Mouse (Mus musculus) kidney, postnatal 25 days (tissue): ENCODE data around the gene Gm28053.
A peak's percentile ranks its signal among the peaks of the same experiment; 100 is the strongest.

Experiments
- DNase-seq, 2 experiments: peaks; one replicate each; pipeline ENCODE4 v3.0.0; 2021; ENCODE audit warnings: mixed read lengths in 2 of 2

Gm28053 gene

DNA sequence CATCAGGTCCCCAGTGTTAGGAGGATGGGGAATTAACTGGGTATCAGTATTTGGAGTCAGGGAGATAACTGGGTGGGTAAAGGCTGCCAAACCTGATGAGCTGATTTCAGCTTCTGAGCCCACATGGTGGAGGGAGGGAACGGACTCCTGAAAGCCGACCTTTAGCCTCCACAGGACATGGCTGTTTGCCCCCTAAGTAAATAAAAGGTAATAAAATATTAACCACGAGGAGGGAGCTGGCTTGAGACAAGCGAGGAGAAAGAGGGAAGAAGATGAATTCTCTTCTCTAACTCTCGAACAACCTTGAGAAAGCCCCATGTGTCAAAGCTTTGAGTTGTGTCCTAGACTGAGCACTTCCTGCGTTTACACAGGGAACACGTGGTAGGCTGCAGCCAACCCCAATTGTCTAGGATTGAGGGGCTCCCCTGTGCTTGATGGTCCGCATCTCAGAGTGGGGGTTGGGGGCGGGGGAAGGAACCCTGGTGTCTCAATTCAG, 23.4 kb downstream of the Gm28053 start:
- DNase-seq: peak; percentile 57 to 72

DNA sequence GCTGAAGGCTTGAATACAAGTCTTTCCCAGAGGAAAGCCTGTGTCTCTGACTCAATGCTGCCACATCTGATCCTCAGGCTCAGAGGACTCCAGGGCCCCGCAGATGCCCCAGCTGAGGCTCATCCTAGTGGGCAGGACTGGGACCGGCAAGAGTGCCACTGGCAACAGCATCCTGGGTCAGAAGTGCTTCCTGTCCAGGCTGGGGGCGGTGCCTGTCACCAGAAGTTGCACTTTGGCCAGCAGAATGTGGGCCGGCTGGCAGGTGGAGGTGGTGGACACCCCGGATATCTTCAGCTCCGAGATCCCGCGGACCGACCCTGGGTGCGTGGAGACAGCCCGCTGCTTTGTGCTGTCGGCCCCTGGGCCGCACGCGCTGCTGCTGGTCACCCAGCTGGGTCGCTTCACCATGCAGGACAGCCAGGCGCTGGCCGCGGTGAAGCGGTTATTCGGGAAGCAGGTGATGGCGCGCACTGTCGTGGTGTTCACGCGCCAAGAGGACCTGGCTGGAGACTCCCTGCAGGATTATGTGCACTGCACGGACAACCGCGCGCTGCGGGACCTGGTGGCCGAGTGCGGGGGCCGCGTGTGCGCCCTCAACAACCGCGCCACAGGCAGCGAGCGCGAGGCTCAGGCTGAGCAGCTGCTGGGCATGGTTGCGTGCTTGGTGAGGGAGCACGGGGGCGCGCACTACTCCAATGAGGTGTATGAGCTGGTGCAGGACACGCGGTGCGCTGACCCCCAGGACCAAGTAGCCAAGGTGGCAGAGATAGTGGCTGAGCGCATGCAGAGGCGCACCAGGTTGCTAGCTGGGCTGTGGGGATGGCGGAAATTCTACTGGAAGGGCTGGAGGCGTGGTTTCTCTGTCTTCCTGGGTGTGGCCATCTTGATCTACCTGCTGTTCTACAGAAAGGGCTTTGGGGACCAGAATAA, 24.3 kb downstream of the Gm28053 start:
- peak; percentile 88 to 95 for DNase-seq

DNA sequence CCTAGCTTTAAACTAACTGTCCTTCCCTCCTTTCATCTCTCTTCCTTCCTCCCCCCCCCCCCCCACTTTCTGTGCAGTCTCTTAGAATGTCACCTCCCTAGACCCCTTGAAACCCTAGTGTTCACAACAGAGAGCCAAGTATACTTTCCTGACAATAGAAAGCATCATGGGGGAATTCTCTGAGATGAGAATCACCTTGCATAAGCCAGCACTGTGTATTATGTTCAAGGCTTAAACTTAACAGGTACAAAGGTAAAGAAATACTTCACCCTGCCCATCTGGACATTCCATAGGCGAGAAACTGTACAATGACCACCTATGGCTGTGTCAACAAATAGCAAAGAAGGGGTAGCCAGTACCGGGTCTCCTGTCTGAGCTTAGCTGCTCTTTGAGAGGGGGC, 27.1 kb downstream of the Gm28053 start:
- DNase-seq: no peak

DNA sequence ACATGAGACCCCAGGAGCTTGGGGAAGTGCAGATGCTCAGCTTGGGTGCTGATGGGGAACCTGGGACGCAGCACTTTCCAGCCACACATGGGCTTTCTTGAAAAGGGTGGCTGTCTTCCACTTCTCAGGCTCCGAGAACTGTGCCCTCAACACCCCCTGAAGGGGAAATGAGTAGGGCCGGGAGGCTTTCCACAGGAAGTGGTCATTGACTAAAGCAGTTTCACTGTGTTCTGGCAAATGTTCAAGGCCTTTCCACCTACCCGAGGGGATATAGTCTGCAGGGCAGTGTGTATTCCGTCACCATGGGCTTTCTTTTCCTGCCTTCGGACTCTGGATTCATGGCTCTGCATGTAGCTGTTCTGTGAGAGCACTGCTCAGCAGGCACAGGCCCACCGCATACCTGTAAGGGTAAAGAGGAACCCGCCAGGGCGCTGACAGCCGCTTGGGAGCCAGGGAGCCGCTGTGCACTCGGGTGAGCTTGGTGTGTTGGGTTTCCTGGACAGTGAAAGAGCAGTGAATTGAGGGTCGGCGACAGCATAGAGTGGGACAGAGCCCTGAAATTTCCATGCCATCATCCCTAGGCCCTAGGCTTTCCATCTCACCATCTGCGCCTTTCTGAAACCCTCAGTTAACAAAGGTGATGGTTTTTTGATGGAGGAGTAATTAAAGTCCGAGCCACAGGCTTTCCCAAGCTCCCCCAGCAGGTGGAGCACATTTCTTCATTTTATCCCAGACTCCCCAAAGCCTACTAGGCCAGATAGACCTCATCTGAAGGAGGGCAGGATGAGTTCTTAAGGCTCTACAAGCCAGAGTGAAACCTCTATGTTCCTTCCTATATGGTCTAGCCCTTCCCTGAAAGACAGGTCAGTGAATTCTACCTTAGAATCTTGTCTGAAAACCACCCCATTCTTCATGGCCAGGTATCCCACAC, 27.8 kb downstream of the Gm28053 start, which contains the start of gene Gimap5:
Gene Gimap5, plus strand, starts transcription at position 239 of the 931 bp plus-strand sequence.
- DNase-seq: peak; percentile 71 to 82

DNA sequence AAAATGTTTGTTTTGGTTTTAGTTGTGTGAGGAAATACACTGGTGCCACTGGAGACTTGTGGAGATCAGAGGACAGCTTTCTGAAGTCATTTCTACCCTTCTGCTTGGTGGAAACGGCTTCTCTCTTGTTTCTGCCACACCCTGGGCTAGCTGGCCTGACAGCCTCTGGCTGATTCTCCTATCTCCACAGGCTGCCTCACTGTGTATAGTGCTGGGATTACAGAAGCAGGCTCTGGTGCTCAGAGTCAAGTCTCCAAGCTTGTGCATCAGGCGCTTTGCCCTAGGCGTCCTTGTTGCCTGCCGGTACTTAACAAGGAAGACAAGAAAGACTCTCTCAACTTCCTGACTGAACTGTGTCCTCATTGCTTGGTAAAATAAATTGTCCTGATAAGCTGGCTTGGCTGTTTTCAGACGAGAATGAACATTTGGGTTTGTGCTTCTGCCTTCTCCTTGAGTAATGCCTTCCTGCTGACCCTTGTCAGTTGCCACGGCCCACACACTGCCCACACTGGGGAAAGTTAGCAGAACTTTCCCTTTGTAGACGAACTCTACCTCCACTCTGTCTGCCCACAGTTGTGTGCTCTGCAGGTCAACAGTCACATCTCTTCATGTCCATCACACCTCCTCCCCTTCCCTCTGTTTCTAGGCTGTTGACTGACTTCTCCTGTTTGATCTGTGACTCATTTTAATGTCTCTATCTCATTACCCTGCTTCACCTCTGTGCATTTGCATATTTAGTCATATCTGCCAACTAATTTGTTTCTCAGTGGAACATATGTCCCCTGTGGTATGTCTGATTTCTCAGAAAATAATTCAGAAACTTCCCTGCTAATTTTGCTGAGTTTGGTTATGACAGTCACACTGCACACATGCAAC, 28.9 kb downstream of the Gm28053 start:
- peak; percentile 29 to 53 for DNase-seq

DNA sequence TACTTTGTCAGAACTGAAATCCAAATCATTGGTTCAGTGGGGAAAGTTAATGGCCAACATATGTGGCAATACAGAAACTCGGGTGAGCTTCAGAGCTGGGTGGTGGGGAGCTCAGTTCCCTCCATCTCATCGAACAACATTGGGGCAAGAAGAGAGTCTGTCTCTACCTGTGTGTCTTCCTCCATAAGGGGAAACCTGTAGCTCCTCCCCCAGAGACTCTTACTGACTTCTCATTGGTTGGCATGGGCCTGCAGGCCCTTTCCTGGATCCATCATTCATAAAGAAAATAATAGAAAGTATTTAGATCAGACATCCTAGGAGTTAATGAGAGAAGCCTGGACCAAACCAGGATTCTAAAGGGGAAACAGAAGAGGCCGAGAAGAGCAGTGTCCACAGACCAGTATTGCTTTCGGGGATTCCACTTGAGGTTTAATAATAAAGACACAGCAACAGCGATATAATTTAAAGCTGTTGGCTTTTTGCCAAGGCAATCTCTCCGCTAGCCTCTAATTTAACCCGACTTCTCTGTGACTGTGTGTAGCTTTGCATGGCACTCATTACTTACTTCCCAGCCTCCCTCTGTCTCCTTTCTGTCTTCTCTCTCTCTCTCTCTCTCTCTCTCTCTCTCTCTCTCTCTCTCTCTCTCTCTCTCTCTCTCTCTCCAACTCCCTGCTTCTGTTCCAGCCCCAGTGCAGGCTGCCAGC, 45.3 kb downstream of the Gm28053 start:
- no peak for DNase-seq

DNA sequence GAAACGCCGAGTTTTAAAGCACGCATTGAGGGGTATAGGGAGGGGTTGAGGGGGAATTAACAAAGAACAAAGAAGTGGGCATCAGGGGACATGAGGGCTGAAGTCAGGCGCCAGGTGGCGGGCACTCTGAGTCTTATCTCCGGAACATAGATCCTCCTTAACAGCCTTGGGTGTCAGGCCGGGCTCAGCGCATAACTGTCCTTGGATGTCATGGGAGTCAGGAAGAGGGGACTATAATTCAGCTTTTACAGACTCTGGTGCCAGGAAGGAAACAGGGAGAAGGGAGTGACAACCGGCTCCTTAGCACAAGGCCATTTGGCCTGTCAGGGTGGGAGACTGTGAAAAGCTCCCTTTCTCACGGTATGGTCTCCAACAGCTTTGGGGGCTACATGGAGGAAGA, 46.1 kb downstream of the Gm28053 start:
- DNase-seq: no peak

DNA sequence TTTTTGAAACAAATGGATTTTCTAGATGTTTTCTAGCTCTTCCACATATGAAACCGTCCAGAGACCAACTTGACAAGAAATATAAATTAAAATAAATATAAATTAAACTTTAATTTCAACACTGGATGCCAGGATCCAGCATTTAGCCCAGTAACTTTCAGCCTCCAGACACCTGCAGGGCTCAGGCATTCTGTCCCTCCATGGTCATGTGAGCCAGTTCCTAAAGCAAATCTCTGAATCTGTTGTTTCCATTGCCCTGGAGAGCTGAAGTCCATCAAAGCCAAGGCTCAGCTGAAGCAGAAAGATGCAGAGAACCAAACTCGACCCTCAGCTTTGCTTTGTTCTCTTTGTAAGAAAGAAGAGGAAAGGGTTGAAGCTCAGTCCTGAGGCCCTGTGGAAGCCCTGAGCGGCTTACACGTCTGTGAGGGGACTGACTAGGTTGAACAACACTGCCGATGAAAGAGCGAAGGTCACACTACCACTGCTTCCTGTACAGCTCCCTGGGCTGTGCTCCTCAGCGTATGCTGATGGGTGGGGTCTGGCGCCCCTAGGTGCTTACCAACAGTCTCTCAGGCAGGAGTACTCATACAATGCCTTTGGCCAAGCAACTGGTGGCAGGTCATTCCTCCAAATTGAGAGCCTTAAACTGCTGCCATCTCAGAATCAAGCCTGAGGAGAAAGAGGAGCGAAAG, 49.9 kb downstream of the Gm28053 start:
- DNase-seq: no peak

DNA sequence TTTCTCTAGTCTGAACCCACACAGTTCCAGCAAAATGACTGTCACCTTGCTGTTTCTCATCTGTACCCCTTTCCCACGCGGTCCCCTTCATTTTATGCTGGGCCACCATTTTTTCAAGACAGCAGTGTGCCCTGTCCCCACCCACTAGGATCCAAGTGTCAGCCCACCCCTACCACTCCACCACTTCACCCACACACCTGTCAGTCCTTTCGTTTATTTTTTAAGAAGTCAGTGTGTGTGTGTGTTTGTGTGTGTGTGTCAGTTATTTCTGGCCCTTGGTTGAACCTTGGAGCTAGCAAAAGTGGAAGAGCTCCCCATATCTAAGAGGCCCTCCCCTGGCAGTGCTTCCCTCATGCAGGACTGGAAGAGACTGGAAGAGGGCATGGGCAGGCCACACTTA, 50.5 kb downstream of the Gm28053 start:
- DNase-seq: no peak

DNA sequence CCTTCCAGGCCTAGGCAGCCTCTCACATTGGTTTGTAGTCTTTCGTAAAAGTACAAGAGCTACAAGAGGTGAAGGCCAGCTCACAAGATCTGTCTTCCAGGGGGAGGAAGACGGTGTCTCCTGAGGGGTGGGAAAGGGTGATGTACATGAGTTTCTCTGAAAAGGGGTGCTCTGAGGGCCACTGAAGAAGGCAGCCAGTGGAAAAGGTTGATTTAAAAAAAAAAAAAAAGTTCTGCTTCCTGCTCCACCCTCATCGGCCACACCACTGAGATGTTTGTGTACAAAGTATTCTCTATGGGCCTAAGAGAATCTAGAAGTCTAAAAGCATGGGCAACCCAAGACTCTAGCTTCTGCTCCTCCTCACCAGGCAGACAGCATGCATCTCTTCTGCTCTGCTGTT, 52.3 kb downstream of the Gm28053 start, which contains the start of gene Gimap3:
Gene Gimap3, minus strand, starts transcription at position 156 of the 400 bp plus-strand sequence.
- DNase-seq: no peak

DNA sequence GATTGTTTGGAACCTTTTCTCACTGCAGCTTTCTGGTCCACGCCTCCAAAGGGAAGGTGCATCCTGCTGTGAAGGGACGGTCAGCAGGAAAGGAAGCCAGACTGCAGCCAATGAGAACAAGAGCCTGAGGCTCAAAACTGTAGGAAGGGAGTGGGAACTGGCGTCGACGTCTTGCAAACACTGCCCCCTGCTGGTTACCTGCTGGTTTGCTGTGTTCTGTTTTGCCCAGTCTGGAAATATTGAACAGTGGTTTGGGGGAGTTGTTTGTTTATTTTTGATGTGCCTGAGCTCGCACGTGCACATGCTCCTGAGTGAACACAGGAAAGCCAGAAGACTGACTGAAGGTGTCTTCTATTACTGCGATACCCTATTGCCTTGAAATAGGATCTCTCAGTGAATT, 53.6 kb downstream of the Gm28053 start:
- DNase-seq: peak; percentile 90 to 94

DNA sequence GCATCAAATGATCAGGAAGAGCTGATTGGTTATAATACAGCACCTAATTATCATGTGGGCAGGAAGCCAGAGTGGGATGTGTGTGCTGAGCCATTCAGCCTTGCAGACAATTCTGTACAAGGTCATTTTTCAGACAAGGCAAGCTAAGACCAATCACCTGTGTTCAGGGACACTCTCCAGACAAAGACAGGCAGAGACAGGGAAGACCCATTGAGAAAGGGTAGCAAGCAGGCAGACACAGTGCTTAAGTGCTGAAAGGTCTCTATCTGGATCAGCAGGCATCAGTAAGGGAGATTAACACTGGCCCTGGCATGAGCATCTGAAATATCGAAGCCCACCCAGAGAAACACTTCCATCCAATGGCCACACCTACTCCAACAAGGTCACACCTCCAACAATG, 66.0 kb downstream of the Gm28053 start:
- no peak for DNase-seq

DNA sequence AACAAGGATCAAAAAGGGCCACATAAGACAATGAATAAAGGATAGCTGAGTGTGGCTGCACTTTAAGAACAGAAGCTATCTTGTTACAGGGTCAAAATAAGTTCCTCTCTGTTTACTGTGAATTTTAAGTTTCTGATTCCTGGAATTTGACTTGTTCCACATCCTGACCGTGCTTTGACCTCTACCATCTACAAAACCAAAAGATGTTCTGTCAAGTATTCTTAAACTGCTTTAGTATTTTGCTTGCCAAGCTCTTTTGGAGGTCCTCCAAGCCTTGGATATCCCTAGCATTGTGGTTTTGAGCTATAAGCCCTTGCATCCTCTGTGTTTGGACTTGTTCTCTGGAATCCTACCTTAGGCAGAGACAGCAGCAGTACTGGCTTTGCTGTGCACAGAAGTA, 66.8 kb downstream of the Gm28053 start:
- peak; percentile 60 to 71 for DNase-seq

DNA sequence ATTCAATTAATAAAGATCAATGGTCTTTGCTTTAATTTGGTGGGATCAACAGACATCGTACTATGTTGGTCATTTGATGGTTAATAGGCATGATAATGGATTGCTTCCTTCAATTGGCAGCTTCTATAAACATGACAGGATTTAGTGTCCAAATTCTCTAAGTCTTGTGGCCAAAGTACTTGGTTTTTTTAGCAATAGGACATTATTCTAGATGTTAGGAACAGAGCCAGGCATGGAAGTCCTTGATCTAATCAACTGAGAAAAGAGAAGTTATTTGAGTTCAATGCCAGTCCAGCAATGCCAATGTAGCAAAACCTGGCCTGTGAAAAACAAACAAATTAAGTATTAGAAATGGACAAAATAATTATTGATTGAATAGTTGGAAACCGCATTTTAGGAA, 67.2 kb downstream of the Gm28053 start:
- DNase-seq: no peak

DNA sequence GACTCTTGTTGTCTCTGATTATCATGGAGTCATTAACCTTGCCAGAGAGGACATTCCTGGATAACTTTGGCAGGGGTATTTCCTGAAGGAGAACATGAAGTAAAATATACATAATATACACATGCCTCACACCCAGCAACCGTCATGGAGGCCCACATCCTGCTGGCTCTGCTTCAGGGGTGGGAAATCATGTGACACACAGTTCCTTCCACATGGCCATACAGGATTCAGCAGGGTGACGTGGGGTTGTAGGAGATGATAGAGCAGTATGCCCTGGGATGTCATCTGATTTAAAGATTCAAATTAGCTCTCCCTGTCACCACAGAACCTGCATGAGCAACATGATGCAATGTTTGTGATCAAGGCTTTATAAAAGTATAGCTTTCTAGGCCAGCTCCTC, 69.5 kb downstream of the Gm28053 start:
- no peak for DNase-seq

DNA sequence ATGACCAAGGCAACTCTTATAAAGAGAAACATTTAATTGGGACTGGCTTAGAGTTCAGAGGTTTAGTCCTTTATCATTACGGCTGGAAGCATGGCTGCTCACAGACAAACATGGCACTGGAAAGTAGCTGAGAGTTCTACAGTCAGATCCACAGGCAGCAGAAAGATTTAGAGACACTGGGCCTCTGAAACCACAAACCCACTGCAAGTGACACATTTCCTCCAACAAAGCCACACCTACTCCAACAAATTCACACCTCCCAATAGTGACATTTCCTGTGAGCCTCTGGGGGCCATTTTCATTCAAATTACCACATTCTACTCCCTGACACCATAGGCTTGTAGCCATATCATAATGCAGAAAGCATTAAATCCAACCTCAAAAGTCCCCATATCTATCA, 83.5 kb downstream of the Gm28053 start:
- DNase-seq: no peak
